Mouse (Mus musculus) stomach, postnatal 0 days (tissue): ENCODE measurements around the gene Meioc.

ENCODE experiments used
- CTCF ChIP-seq: IDR thresholded peaks from 2 replicates; pipeline ENCODE4 v1.5.1; 2016; ENCODE audit warnings: antibody characterized with exemption, low read depth, mild to moderate bottlenecking, moderate library complexity
- EP300 ChIP-seq: optimal IDR thresholded peaks from 2 replicates; pipeline ENCODE3; 2016; ENCODE audit warnings: antibody characterized with exemption

DNA sequence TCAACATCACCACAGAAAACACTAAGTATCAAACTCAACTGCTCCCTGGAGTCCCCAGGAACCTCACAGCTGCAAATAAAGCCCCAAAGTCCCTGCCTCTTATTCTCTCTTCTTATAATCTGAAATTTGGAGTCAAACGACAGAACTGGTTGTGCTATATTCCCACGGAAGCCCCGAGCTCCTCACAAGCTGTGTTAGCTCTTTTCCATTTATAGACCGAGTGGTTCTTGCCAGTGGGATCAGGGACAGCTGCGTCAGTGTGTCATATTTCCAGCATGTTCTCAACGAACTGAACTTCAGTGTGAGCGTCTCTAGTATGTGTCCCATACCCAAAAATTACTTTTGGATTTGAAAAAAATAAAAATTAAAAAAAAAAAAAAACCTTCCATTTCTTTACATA, 31.8 kb downstream of the Meioc start:
- TF ChIP-seq CTCF, result no peak
- no peak for TF ChIP-seq EP300
